Comparison of ENCODE assay signal across 8 mouse cellular contexts in genomic region chr2:3118969-3119368, GRCm38 (mm10). TPM values are rescaled to one million over a fixed set of nuclear protein-coding genes. Genes with fewer than 3 reads are reported as not detected.
DNase-seq lines count a peak whose midpoint lies in the region; ATAC-seq and TF ChIP-seq lines count a peak whose summit lies in the region.

No protein-coding gene starts in this region.

- no peak for TF ChIP-seq CTCF in E14TG2a.4 (conservative IDR thresholded peaks at IDR 0.05; ENCODE audit: low read length)

- WGBS in heart, embryonic 11.5 days (ENCODE audit: insufficient replicate concordance): 0% methylated on average over 7 of the region's 16 CpGs
- 1% methylated on average over 16 of the region's 16 CpGs for WGBS in forebrain, embryonic 10.5 days
- WGBS in limb, embryonic 15.5 days: 4% methylated on average over 7 of the region's 16 CpGs

- H3K4me3 ChIP-seq in heart, embryonic 11.5 days (ENCODE audit: low read depth, low read length): peak overlapping the region; percentile 88
- peak overlapping the region; percentile 90 for H3K4me3 ChIP-seq in E14TG2a.4 (replicated peaks; ENCODE audit: low read length)
- H3K4me3 ChIP-seq in forebrain, embryonic 10.5 days: peak overlapping the region; percentile 87
- H3K4me3 ChIP-seq in limb, embryonic 15.5 days: peak overlapping the region; percentile 91

- no peaks in the 10 kb centered on the region for H3K27me3 ChIP-seq in heart, embryonic 11.5 days (ENCODE audit: control insufficient read depth, insufficient read depth, low read length)
- H3K27me3 ChIP-seq in E14TG2a.4 (ENCODE audit: insufficient read depth, low read length): peaks cover 31% of the 10 kb centered on the region
- H3K27me3 ChIP-seq in forebrain, embryonic 10.5 days (ENCODE audit: poor library complexity, severe bottlenecking): no peaks in the 10 kb centered on the region
- H3K27me3 ChIP-seq in limb, embryonic 15.5 days: no peaks in the 10 kb centered on the region

- intact Hi-C loops in left cerebral cortex, postnatal 25 days (cut with DNase I): loop anchor here (1.0 to 10.0 kb wide), 6 partner anchors 54 to 296 kb away; partner anchors contain the start of genes Nmt2 and Rpp38

- peak overlapping the region; percentile 68 for H3K4me2 ChIP-seq in heart, embryonic 11.5 days
- H3K4me2 ChIP-seq in limb, embryonic 15.5 days: peak overlapping the region; percentile 60

- peak overlapping the region; percentile 87 for H3K27ac ChIP-seq in heart, embryonic 11.5 days (ENCODE audit: low read depth, low read length)
- H3K27ac ChIP-seq in forebrain, embryonic 10.5 days: peak overlapping the region; percentile 93
- peak overlapping the region; percentile 87 for H3K27ac ChIP-seq in limb, embryonic 15.5 days

- DNase-seq in heart, adult 18-20 months: no peak
- DNase-seq in forebrain, embryonic 10.5 days (ENCODE audit: extremely low spot score, low spot score): no peak
- no peak for DNase-seq in testis, postnatal 14 days (ENCODE audit: low spot score)
- DNase-seq in left cerebral cortex, postnatal 25 days (ENCODE audit: low spot score in 2 of 2): no peak

- ATAC-seq in heart, embryonic 11.5 days (replicated peaks; ENCODE audit: insufficient number of reproducible peaks, low FRiP score, low TSS enrichment): peak; percentile 37; the same call in 1 of the 2 replicates
- no peak for ATAC-seq in limb, embryonic 15.5 days (ENCODE audit: insufficient number of reproducible peaks, low FRiP score, low TSS enrichment, low read depth)
- ATAC-seq in granulocyte monocyte progenitor cell, adult 5-6 weeks (replicated peaks; ENCODE audit: poor library complexity, severe bottlenecking): no peak

- peaks cover 14% of the 10 kb centered on the region for H3K4me1 ChIP-seq in heart, embryonic 11.5 days (ENCODE audit: control insufficient read depth, insufficient read depth, low read length)
- peaks cover 7% of the 10 kb centered on the region; the same call in 1 of the 2 replicates for H3K4me1 ChIP-seq in E14TG2a.4 (replicated peaks; ENCODE audit: low read depth, low read length)
- peaks cover 23% of the 10 kb centered on the region for H3K4me1 ChIP-seq in forebrain, embryonic 10.5 days
- peaks cover 11% of the 10 kb centered on the region for H3K4me1 ChIP-seq in limb, embryonic 15.5 days

- no peaks in the 10 kb centered on the region for H3K9me3 ChIP-seq in heart, embryonic 11.5 days (replicated peaks; ENCODE audit: control insufficient read depth, low read length)
- H3K9me3 ChIP-seq in E14TG2a.4 (ENCODE audit: low read length): no peaks in the 10 kb centered on the region
- peaks cover 3% of the 10 kb centered on the region; the same call in 1 of the 2 replicates for H3K9me3 ChIP-seq in forebrain, embryonic 10.5 days
- no peaks in the 10 kb centered on the region for H3K9me3 ChIP-seq in limb, embryonic 15.5 days

- peak overlapping the region; percentile 89 for H3K9ac ChIP-seq in heart, embryonic 11.5 days (ENCODE audit: low read depth, low read length)
- H3K9ac ChIP-seq in limb, embryonic 15.5 days: peak overlapping the region; percentile 92

- H3K36me3 ChIP-seq in heart, embryonic 11.5 days (ENCODE audit: control insufficient read depth, insufficient read depth, low read length): no peaks in the 10 kb centered on the region
- H3K36me3 ChIP-seq in E14TG2a.4 (ENCODE audit: insufficient read depth, low read length): no peaks in the 10 kb centered on the region
- H3K36me3 ChIP-seq in forebrain, embryonic 10.5 days (replicated peaks): no peaks in the 10 kb centered on the region
- no peaks in the 10 kb centered on the region for H3K36me3 ChIP-seq in limb, embryonic 15.5 days

RNA-seq across cellular contexts. Expression of gene Fam171a1, which starts 4.9 kb away (rescaled TPM):
- polyA plus RNA-seq in heart, embryonic 11.5 days (2014; fragmentation: Nextera tagmentation; extraction: Ambion mirVana): 27.4 and 35.1 TPM in 2 replicates
- 10 to 100 TPM; 12.0 to 13.2 TPM for total RNA-seq in heart, adult 18-20 months (2021)
- 32.6 and 34.3 TPM in 2 replicates for polyA plus RNA-seq in forebrain, embryonic 10.5 days (2016; fragmentation: Nextera tagmentation; extraction: Ambion mirVana)
- polyA plus RNA-seq in limb, embryonic 15.5 days (2015; fragmentation: Nextera tagmentation; extraction: Ambion mirVana): 30.4 and 32.9 TPM in 2 replicates
- total RNA-seq in granulocyte monocyte progenitor cell, adult 5-6 weeks (2014; fragmentation: Nextera tagmentation): 2.0 and 5.0 TPM in 2 replicates
- total RNA-seq in granulocyte monocyte progenitor cell, adult 5-6 weeks (2017): 3.3 and 3.5 TPM in 2 replicates
- 10 to 100 TPM; 71.0 to 74.3 TPM for total RNA-seq in left cerebral cortex, postnatal 25 days (2021)

Comparison
In these comparisons a context has a peak if more than half of its experiments do, and no peak if none do; other contexts are left out.
1. RNA of gene Fam171a1, which starts 4.9 kb away (total RNA-seq): 71.0 to 74.3 TPM in left cerebral cortex, postnatal 25 days; 12.0 to 13.2 TPM in heart, adult 18-20 months and 2.0 to 5.0 TPM in granulocyte monocyte progenitor cell, adult 5-6 weeks; every median in the first group is over 4 times any median in the second.
2. Peak in every context shown above with its lines, with median percentiles within 50 percentile points of each other: H3K27ac ChIP-seq and H3K4me3 ChIP-seq.